Mouse (Mus musculus) intestine, embryonic 14.5 days (tissue): ENCODE measurements around the gene Nhp2. TPM values are rescaled to one million over a fixed set of nuclear protein-coding genes. Genes with fewer than 3 reads are reported as not detected.
A peak's percentile ranks its signal among the peaks of the same experiment; 100 is the strongest.

Source experiments
- ATAC-seq: fragments of 200-750 bp; cut with Nextera tagmentation; replicated peaks from 2 replicates; pipeline ENCODE4 v1.8.0; 2017; ENCODE audit warnings: low read depth, moderate number of reproducible peaks, moderate TSS enrichment, moderate library complexity; ENCODE audit not compliant: low FRiP score, low TSS enrichment
- DNase-seq: peaks from one replicate; pipeline ENCODE4 v3.0.0-alpha.2; 2018; ENCODE audit warnings: low spot score
- H3K27ac ChIP-seq: fragments of 300-500 bp; sonication (generic); 2 replicates; pipeline ENCODE4 v1.5.1; 2014; ENCODE audit warnings: low read depth, mild to moderate bottlenecking, control low read depth
- H3K27me3 ChIP-seq: fragments of 300-500 bp; sonication (generic); replicated peaks from 2 replicates; pipeline ENCODE4 v1.6.1; 2014; ENCODE audit warnings: low read length, control low read depth; ENCODE audit not compliant: control insufficient read depth, insufficient read depth
- H3K36me3 ChIP-seq: fragments of 300-500 bp; sonication (generic); 2 replicates; pipeline ENCODE4 v1.6.1; 2014; ENCODE audit warnings: low read length, control low read depth; ENCODE audit not compliant: control insufficient read depth, insufficient read depth
- H3K4me1 ChIP-seq: fragments of 300-500 bp; sonication (generic); replicated peaks from 2 replicates; pipeline ENCODE4 v1.6.1; 2014; ENCODE audit warnings: low read length, control low read depth, mixed read lengths; ENCODE audit not compliant: control insufficient read depth, insufficient read depth
- H3K4me2 ChIP-seq: fragments of 300-500 bp; sonication (generic); 2 replicates; pipeline ENCODE4 v1.6.1; 2014; ENCODE audit warnings: low read length
- H3K4me3 ChIP-seq: fragments of 300-500 bp; sonication (generic); 2 replicates; pipeline ENCODE4 v1.5.1; 2014; ENCODE audit warnings: low read depth, low read length, control low read depth, mixed read lengths
- H3K9ac ChIP-seq: fragments of 300-500 bp; sonication (generic); 2 replicates; pipeline ENCODE4 v1.6.1; 2014; ENCODE audit warnings: mild to moderate bottlenecking, low read length
- H3K9me3 ChIP-seq: fragments of 300-500 bp; sonication (generic); 2 replicates; pipeline ENCODE4 v1.6.1; 2016; ENCODE audit warnings: low read length, control low read depth; ENCODE audit not compliant: control insufficient read depth
- WGBS: fragments of 180-500 bp; shearing (Covaris S2); extraction: QIAGEN DNeasy Blood & Tissue Kit; methylation state at CpG from one replicate; pipeline ENCODE4 v1.1.7; 2014; 5-methylcytosine and 5-hydroxymethylcytosine counted together
- polyA plus RNA-seq: library from polyadenylated mRNA; unstranded; fragments of >200 nt; fragmentation: Nextera tagmentation; extraction: Ambion mirVana; gene quantifications from 2 replicates; pipeline ENCODE4 v1.2.1, GENCODE M21; 2014

Gene Nhp2
- polyA plus RNA-seq, 1 experiment from 2014 or later = 226 TPM

- peak within 1 kb of the TSS; percentile 77 for H3K27ac ChIP-seq
- H3K4me1 ChIP-seq = peaks cover 19% of the 10 kb centered on the region; the same call in 1 of the 2 replicates
- no peaks in the 10 kb centered on the region for H3K27me3 ChIP-seq
- WGBS = 1% methylated on average over 65 of the region's 70 CpGs
- no peaks in the 10 kb centered on the region for H3K36me3 ChIP-seq
- DNase-seq (peak; percentile 87), ATAC-seq (peak; percentile 83)
- peak within 1 kb of the TSS; percentile 71 for H3K9ac ChIP-seq
- peak within 1 kb of the TSS; percentile 96 for H3K4me2 ChIP-seq
- no peaks in the 10 kb centered on the region for H3K9me3 ChIP-seq
- peak within 1 kb of the TSS; percentile 66 for H3K4me3 ChIP-seq
These were observed 31.4 kb downstream of the Nhp2 start, which contains the start of the genes N4bp3 and D930048N14Rik for GRCm38 (mm10) chr11:51650691-51651515. TSS of gene N4bp3 (minus strand) at chr11:51650842. TSS of gene D930048N14Rik (plus strand) at chr11:51650954.

- no peak overlapping the region for H3K4me2 ChIP-seq
- no peak overlapping the region for H3K4me3 ChIP-seq
- ATAC-seq = no peak
- no peaks in the 10 kb centered on the region for H3K27me3 ChIP-seq
- no peak for DNase-seq
- no peaks in the 10 kb centered on the region for H3K9me3 ChIP-seq
- no peaks in the 10 kb centered on the region for H3K36me3 ChIP-seq
- H3K27ac ChIP-seq = no peak overlapping the region
- WGBS = 91% methylated on average over 4 of the region's 4 CpGs
- no peak overlapping the region for H3K9ac ChIP-seq
- H3K4me1 ChIP-seq = peaks cover 15% of the 10 kb centered on the region; the same call in 1 of the 2 replicates
These were observed 33.4 kb downstream of the Nhp2 start for GRCm38 (mm10) chr11:51652889-51653418.

DNA sequence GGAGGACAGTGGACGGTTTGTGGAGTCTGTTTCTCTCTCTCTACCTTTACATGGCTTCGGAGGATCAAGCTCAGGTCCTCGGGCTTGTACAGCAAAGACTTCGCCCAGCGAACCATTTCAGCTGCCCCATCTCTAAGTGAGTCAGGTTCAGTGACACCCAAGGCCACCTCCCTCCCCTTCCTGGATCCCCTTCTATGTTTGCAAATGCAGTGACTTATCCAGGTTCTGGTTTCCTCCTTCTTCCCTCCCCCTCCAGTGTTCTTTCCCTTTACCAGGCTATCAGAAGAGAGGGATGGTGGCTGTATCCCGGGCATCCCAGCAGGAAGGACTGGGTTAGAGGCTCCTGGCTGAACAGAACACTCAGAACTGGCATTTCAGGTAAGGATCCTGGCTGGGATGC lies 34.2 kb downstream of the Nhp2 start:
- H3K27me3 ChIP-seq = no peaks in the 10 kb centered on the region
- no peak overlapping the region for H3K9ac ChIP-seq
- no peak overlapping the region for H3K4me3 ChIP-seq
- H3K36me3 ChIP-seq = no peaks in the 10 kb centered on the region
- H3K4me1 ChIP-seq = peaks cover 9% of the 10 kb centered on the region; the same call in 1 of the 2 replicates
- H3K4me2 ChIP-seq = no peak overlapping the region
- 82% methylated on average over 6 of the region's 6 CpGs for WGBS
- DNase-seq = no peak
- no peak overlapping the region for H3K27ac ChIP-seq
- no peak for ATAC-seq
- no peaks in the 10 kb centered on the region for H3K9me3 ChIP-seq

GRCm38 (mm10) chr11:51654891-51655290 lies 35.4 kb downstream of the Nhp2 start:
- 92% methylated on average over 3 of the region's 3 CpGs for WGBS
- ATAC-seq (no peak), DNase-seq (no peak)
- Histone ChIP-seq H3K4me1 (no peaks in the 10 kb centered on the region; the same call in 1 of the 2 replicates), H3K9me3 (no peaks in the 10 kb centered on the region), H3K27me3 (no peaks in the 10 kb centered on the region), H3K9ac (no peak overlapping the region), H3K4me3 (no peak overlapping the region), H3K36me3 (no peaks in the 10 kb centered on the region), H3K27ac (no peak overlapping the region), H3K4me2 (no peak overlapping the region)

- 75% methylated on average over 10 of the region's 10 CpGs for WGBS
- no peak overlapping the region for H3K27ac ChIP-seq
These were observed 37.4 kb downstream of the Nhp2 start for GRCm38 (mm10) chr11:51656798-51657521.

DNA sequence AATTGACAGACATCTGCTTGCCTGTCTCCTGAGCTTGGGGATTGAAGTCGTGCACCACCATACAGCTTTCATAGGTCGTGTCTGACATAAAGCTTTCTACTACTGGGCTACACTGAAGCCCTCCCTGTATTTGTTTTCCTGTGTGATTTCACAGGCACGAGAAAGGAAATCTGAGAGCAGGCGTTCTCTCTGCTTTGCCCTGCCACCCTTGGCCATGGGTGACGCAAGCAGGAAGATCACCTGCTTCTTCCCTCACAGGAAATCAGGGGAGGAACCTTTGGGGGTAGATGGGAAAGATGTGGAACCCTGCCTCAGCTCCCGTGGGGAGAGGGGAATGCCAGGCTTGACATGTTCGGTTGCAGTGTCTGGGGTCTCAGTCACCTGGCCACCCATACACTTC lies 38.8 kb downstream of the Nhp2 start:
- 58% methylated on average over 7 of the region's 7 CpGs for WGBS
- H3K36me3 ChIP-seq = no peaks in the 10 kb centered on the region
- no peak overlapping the region for H3K4me3 ChIP-seq
- no peak for DNase-seq
- no peak overlapping the region for H3K4me2 ChIP-seq
- H3K27ac ChIP-seq = no peak overlapping the region
- no peaks in the 10 kb centered on the region for H3K27me3 ChIP-seq
- no peak for ATAC-seq
- no peak overlapping the region for H3K9ac ChIP-seq
- H3K9me3 ChIP-seq = no peaks in the 10 kb centered on the region
- H3K4me1 ChIP-seq = no peaks in the 10 kb centered on the region

More at GRCm38 (mm10) chr11:51656798-51657521, 37.4 kb downstream of the Nhp2 start:
- DNase-seq = no peak
- no peak for ATAC-seq
- H3K4me1 ChIP-seq = no peaks in the 10 kb centered on the region
- H3K4me3 ChIP-seq = no peak overlapping the region
- no peaks in the 10 kb centered on the region for H3K27me3 ChIP-seq
- no peak overlapping the region for H3K4me2 ChIP-seq
- H3K9ac ChIP-seq = no peak overlapping the region
- H3K9me3 ChIP-seq = no peaks in the 10 kb centered on the region
- no peaks in the 10 kb centered on the region for H3K36me3 ChIP-seq

DNA sequence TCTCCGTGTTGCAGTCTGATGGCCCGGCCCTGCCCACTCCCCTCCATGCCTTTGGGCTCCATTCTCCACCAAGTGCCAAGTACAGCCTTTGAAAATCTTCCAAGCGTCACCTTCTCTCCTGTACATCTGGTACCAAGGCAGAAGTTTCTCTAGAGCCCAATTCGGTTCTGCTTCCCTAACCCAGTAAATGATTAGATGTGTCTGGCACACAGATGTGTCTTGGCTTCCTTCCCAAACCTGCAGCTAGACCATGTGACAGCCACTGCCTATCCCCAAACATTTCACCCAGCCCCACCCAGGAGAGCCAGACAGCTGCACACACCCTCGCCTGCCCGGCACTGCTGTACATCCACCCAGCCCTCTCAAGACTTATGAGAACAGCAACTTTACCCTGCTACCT lies 39.2 kb downstream of the Nhp2 start:
- ATAC-seq = 0 out of 2 replicates have a peak, but pooled peaks have one; percentile 40
- 49% methylated on average over 6 of the region's 6 CpGs for WGBS
- H3K27ac ChIP-seq = no peak overlapping the region

GRCm38 (mm10) chr11:51661867-51662365 lies 42.4 kb downstream of the Nhp2 start:
- Histone ChIP-seq H3K4me3 (no peak overlapping the region), H3K4me1 (no peaks in the 10 kb centered on the region), H3K9ac (no peak overlapping the region), H3K27me3 (no peaks in the 10 kb centered on the region), H3K9me3 (no peaks in the 10 kb centered on the region), H3K36me3 (no peaks in the 10 kb centered on the region), H3K4me2 (no peak overlapping the region), H3K27ac (no peak overlapping the region)
- 85% methylated on average over 16 of the region's 16 CpGs for WGBS
- DNase-seq (no peak), ATAC-seq (no peak)

More for the DNA sequence above, 39.2 kb downstream of the Nhp2 start:
- DNase-seq = no peak
- H3K4me2 ChIP-seq = no peak overlapping the region
- H3K4me1 ChIP-seq = no peaks in the 10 kb centered on the region
- H3K9me3 ChIP-seq = no peaks in the 10 kb centered on the region
- no peaks in the 10 kb centered on the region for H3K27me3 ChIP-seq
- H3K9ac ChIP-seq = no peak overlapping the region
- no peaks in the 10 kb centered on the region for H3K36me3 ChIP-seq
- H3K4me3 ChIP-seq = no peak overlapping the region
